Mouse (Mus musculus) lung, postnatal 0 days (tissue): ENCODE results near the gene Atp5mpl. TPM values are rescaled to one million over a fixed set of nuclear protein-coding genes. Genes with fewer than 3 reads are reported as not detected.
"Not testable (repeated sequence)": the region's sequence is repeated elsewhere in the genome, so short reads cannot be mapped to it uniquely, and the experiment has no call there.

Source experiments
- ATAC-seq: fragments of 200-750 bp; cut with Nextera tagmentation; 2 replicates; pipeline ENCODE4 v1.8.0; 2017; ENCODE audit warnings: moderate library complexity
- DNase-seq: peaks from one replicate; pipeline ENCODE4 v3.0.0-alpha.2; 2016; ENCODE audit warnings: low spot score
- H3K27ac ChIP-seq: fragments of 300-500 bp; sonication (generic); 2 replicates; pipeline ENCODE4 v1.5.1; 2014; ENCODE audit warnings: antibody characterized with exemption, mild to moderate bottlenecking, low read length, mixed read lengths
- H3K27me3 ChIP-seq: fragments of 300-500 bp; sonication (generic); replicated peaks from 2 replicates; pipeline ENCODE4 v1.6.1; 2014; ENCODE audit warnings: low read length, mixed read lengths; ENCODE audit not compliant: insufficient read depth
- H3K36me3 ChIP-seq: fragments of 300-500 bp; sonication (generic); 2 replicates; pipeline ENCODE4 v1.6.1; 2014; ENCODE audit warnings: low read length, mixed read lengths; ENCODE audit not compliant: insufficient read depth
- H3K4me1 ChIP-seq: fragments of 300-500 bp; sonication (generic); 2 replicates; pipeline ENCODE4 v1.6.1; 2014; ENCODE audit warnings: antibody characterized with exemption, low read depth, low read length, mixed read lengths; ENCODE audit not compliant: insufficient read depth
- H3K4me2 ChIP-seq: fragments of 300-500 bp; sonication (generic); replicated peaks from 2 replicates; pipeline ENCODE4 v1.6.1; 2014; ENCODE audit warnings: low read depth, mild to moderate bottlenecking, low read length, moderate library complexity, mixed read lengths
- H3K4me3 ChIP-seq: fragments of 300-500 bp; sonication (generic); 2 replicates; pipeline ENCODE4 v1.5.1; 2014; ENCODE audit warnings: low read depth, low read length
- H3K9ac ChIP-seq: fragments of 300-500 bp; sonication (generic); replicated peaks from 2 replicates; pipeline ENCODE4 v1.6.1; 2014; ENCODE audit warnings: low read depth, mild to moderate bottlenecking
- H3K9me3 ChIP-seq: fragments of 300-500 bp; sonication (generic); 2 replicates; pipeline ENCODE4 v1.6.1; 2016; ENCODE audit warnings: low read length, mixed read lengths
- CTCF ChIP-seq: IDR thresholded peaks from 2 replicates; pipeline ENCODE4 v1.5.1; 2016; ENCODE audit warnings: antibody characterized with exemption, mild to moderate bottlenecking
- EP300 ChIP-seq: IDR thresholded peaks from 2 replicates; pipeline ENCODE4 v1.6.1; 2016; ENCODE audit warnings: antibody characterized with exemption, mild to moderate bottlenecking, control low read depth
- WGBS: fragments of 180-500 bp; shearing (Covaris S2); extraction: QIAGEN DNeasy Blood & Tissue Kit; methylation state at CpG from one replicate; pipeline ENCODE4 v1.1.7; 2014; 5-methylcytosine and 5-hydroxymethylcytosine counted together
- polyA plus RNA-seq: library from polyadenylated mRNA; unstranded; fragments of >200 nt; fragmentation: Nextera tagmentation; extraction: Ambion mirVana; gene quantifications from 2 replicates; pipeline ENCODE4 v1.2.1, GENCODE M21; 2015

The Atp5mpl gene
- polyA plus RNA-seq, 1 experiment from 2014 or later: 463 TPM

DNA sequence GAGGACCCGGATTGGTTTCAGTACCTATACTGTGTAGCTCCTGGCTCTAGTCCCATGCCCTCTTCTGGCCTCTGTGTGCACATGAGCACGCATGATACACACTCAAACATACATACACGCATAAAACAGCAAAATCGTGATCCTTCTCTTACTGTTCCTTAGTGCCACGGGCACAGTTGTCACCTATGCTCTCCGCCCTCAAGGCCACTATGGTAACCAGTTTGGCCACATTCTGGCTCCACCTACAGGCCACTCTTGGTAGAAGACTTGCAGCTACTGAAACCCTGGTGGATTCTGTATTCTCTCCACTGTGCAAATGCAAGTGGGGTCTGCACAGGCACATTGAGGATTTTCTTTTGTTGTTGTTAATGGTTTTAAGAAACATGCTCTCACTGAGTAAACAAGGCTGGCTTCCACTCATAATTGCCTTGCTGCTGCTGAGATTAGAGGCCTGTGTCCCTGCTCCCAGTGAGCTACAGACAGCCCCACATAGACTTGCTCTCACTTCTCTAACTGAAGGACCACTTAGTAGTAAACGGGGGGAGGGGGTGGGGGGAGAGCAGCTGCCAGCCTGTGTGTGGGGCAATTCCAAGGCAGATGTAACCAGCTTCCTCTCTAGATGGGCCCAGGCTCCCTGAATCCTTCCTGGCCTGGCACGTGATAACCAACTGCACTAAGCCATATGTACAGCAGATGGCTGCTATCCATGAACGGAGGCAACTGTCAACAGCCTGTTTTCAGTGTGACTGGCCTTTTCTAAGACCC lies 8.5 kb downstream of the Atp5mpl start:
- DNase-seq (peak; percentile 78), ATAC-seq (peak; percentile 75)
- 30% methylated on average over 9 of the region's 9 CpGs for WGBS

DNA sequence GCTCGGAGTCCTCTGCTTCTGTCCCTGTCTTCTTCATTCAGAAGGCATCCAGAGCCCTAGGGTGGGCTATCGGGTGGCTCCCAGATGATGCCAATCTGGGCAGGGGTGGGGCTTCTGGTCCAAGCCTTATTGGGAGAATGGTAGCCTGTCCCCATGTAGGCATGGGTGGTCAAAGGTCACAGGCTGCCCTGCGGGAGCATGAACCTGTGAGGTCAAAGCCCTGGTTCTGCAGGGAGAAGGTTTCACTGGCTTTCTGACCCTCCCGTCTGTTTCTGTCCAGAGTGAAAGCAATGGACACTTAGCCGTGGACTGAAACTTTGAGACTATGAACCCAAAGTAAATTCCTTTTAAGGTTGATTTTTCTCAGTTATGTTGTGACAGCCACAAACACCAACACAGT lies 10.6 kb downstream of the Atp5mpl start:
- Histone ChIP-seq H3K36me3 (0 out of 2 replicates have a peak, but pooled peaks cover 9% of the 10 kb centered on the region), H3K9ac (no peak overlapping the region), H3K4me1 (no peaks in the 10 kb centered on the region), H3K4me3 (no peak overlapping the region), H3K27me3 (no peaks in the 10 kb centered on the region), H3K4me2 (no peak overlapping the region), H3K9me3 (no peaks in the 10 kb centered on the region), H3K27ac (no peak overlapping the region)
- TF ChIP-seq EP300 (no peak), CTCF (no peak)
- no peak for DNase-seq
- ATAC-seq: no peak
- whole genome bisulfite sequencing: 82% methylated on average over 5 of the region's 5 CpGs

More for the DNA sequence above, 8.5 kb downstream of the Atp5mpl start:
- TF ChIP-seq EP300 (no peak), CTCF (peak; percentile 91)
- no peak overlapping the region for H3K4me2 ChIP-seq
- no peaks in the 10 kb centered on the region for H3K9me3 ChIP-seq
- peaks cover 21% of the 10 kb centered on the region; the same call in 1 of the 2 replicates for H3K36me3 ChIP-seq
- H3K27ac ChIP-seq: no peak overlapping the region
- no peak overlapping the region for H3K4me3 ChIP-seq
- no peaks in the 10 kb centered on the region for H3K4me1 ChIP-seq
- no peaks in the 10 kb centered on the region for H3K27me3 ChIP-seq
- no peak overlapping the region for H3K9ac ChIP-seq

DNA sequence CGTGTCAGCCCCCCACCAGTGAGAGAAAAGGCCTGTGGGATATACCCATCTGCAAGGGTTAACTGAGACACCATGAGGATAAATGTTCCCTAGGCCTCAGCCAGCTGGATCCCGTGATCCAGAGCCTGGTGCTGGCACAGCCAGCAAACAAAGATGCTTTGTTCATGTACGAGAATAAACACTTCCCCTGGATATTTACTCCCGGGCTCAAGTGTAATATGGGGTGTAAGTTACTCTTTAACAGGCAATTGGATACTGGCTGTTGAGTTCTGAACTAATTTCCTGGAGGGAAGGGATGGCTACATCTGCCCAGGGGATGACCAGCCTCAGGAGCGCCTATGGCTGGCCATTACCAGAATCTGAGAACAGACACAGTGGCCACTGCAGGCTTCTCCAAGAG lies 15.1 kb downstream of the Atp5mpl start:
- H3K4me2 ChIP-seq: no peak overlapping the region
- H3K4me1 ChIP-seq: no peaks in the 10 kb centered on the region
- no peaks in the 10 kb centered on the region for H3K9me3 ChIP-seq
- DNase-seq: peak; percentile 51
- no peak overlapping the region for H3K9ac ChIP-seq
- H3K4me3 ChIP-seq: no peak overlapping the region
- H3K36me3 ChIP-seq: no peaks in the 10 kb centered on the region
- H3K27me3 ChIP-seq: no peaks in the 10 kb centered on the region
- 21% methylated on average over 5 of the region's 5 CpGs for WGBS
- ATAC-seq: peak; percentile 29; the same call in 1 of the 2 replicates
- TF ChIP-seq EP300 (no peak), CTCF (no peak)
- H3K27ac ChIP-seq: no peak overlapping the region

GRCm38 (mm10) chr12:111950486-111950885 lies 16.3 kb downstream of the Atp5mpl start:
- WGBS: 36% methylated on average over 5 of the region's 5 CpGs
- no peak overlapping the region for H3K4me2 ChIP-seq
- H3K9me3 ChIP-seq: no peaks in the 10 kb centered on the region
- H3K9ac ChIP-seq: no peak overlapping the region
- no peak for ATAC-seq
- no peak overlapping the region for H3K27ac ChIP-seq
- no peaks in the 10 kb centered on the region for H3K27me3 ChIP-seq
- no peak overlapping the region for H3K4me3 ChIP-seq
- DNase-seq: peak; percentile 44
- peaks cover 5% of the 10 kb centered on the region; the same call in 1 of the 2 replicates for H3K4me1 ChIP-seq
- TF ChIP-seq CTCF: no peak
- no peak for TF ChIP-seq EP300
- no peaks in the 10 kb centered on the region for H3K36me3 ChIP-seq

- H3K4me2 ChIP-seq: no peak overlapping the region
These were observed 20.1 kb downstream of the Atp5mpl start for GRCm38 (mm10) chr12:111946716-111947115.

GRCm38 (mm10) chr12:111945765-111946655 lies 20.8 kb downstream of the Atp5mpl start:
- peak; percentile 61 for ATAC-seq
- not testable (repeated sequence) for H3K9ac ChIP-seq, H3K27me3 ChIP-seq, H3K4me2 ChIP-seq, H3K36me3 ChIP-seq, H3K4me3 ChIP-seq, DNase-seq, H3K9me3 ChIP-seq
- 36% methylated on average over 8 of the region's 15 CpGs for WGBS
- peaks cover 23% of the 10 kb centered on the region for H3K4me1 ChIP-seq
- H3K27ac ChIP-seq: peak overlapping the region; percentile 91

More at GRCm38 (mm10) chr12:111946716-111947115, 20.1 kb downstream of the Atp5mpl start:
- no peaks in the 10 kb centered on the region for H3K27me3 ChIP-seq
- no peak overlapping the region for H3K4me3 ChIP-seq
- TF ChIP-seq CTCF (peak; percentile 89), EP300 (no peak)
- no peaks in the 10 kb centered on the region for H3K36me3 ChIP-seq
- H3K4me1 ChIP-seq: peaks cover 23% of the 10 kb centered on the region
- ATAC-seq: peak; percentile 39
- H3K9ac ChIP-seq: no peak overlapping the region
- H3K9me3 ChIP-seq: no peaks in the 10 kb centered on the region
- peak overlapping the region; percentile 80 for H3K27ac ChIP-seq
- DNase-seq: peak; percentile 92
- WGBS: 26% methylated on average over 2 of the region's 2 CpGs
